Mouse (Mus musculus) liver, postnatal 0 days (tissue): ENCODE measurements at regions not wholly inside any gene's neighbourhood (a gene's known extent, or its start where the extent isn't known, plus 50 kb on each side); places are given as distances from the start of the nearest gene placed in this dataset.

Experiments used
- ATAC-seq: fragments of 200-750 bp; cut with Nextera tagmentation; 2 replicates; pipeline ENCODE4 v1.8.0; 2017; ENCODE audit warnings: mild to moderate bottlenecking, moderate library complexity
- DNase-seq: peaks from one replicate; pipeline ENCODE4 v3.0.0-alpha.2; 2016
- H3K27ac ChIP-seq: fragments of 300-500 bp; sonication (generic); 2 replicates; pipeline ENCODE4 v1.5.1; 2014; ENCODE audit warnings: antibody characterized with exemption, moderate library complexity, mild to moderate bottlenecking, low read depth
- H3K27me3 ChIP-seq: fragments of 300-500 bp; sonication (generic); 2 replicates; pipeline ENCODE4 v1.6.1; 2014; ENCODE audit warnings: low read length, control low read depth, mixed read lengths; ENCODE audit not compliant: insufficient read depth
- H3K36me3 ChIP-seq: fragments of 300-500 bp; sonication (generic); replicated peaks from 2 replicates; pipeline ENCODE4 v1.6.1; 2014; ENCODE audit warnings: mild to moderate bottlenecking, control low read depth, low read length, moderate library complexity, mixed read lengths; ENCODE audit not compliant: insufficient read depth
- H3K4me1 ChIP-seq: fragments of 300-500 bp; sonication (generic); 2 replicates; pipeline ENCODE4 v1.6.1; 2014; ENCODE audit warnings: antibody characterized with exemption, mild to moderate bottlenecking, control low read depth; ENCODE audit not compliant: insufficient read depth
- H3K4me2 ChIP-seq: fragments of 300-500 bp; sonication (generic); 2 replicates; pipeline ENCODE4 v1.6.1; 2014; ENCODE audit warnings: low read depth, mild to moderate bottlenecking, low read length, moderate library complexity, mixed read lengths
- H3K4me3 ChIP-seq: fragments of 300-500 bp; sonication (generic); 2 replicates; pipeline ENCODE4 v1.5.1; 2014; ENCODE audit warnings: low read depth, low read length
- H3K9ac ChIP-seq: fragments of 300-500 bp; sonication (generic); replicated peaks from 2 replicates; pipeline ENCODE4 v1.6.1; 2014; ENCODE audit warnings: mild to moderate bottlenecking, moderate library complexity
- H3K9me3 ChIP-seq: fragments of 300-500 bp; sonication (generic); 2 replicates; pipeline ENCODE4 v1.6.1; 2016; ENCODE audit warnings: mild to moderate bottlenecking, control low read depth, low read length, mixed read lengths
- CTCF ChIP-seq: sonication (generic); IDR thresholded peaks from 2 replicates; pipeline ENCODE4 v1.5.1; 2016; ENCODE audit warnings: antibody characterized with exemption, low read depth
- EP300 ChIP-seq: IDR thresholded peaks from 2 replicates; pipeline ENCODE4 v1.6.1; 2016; ENCODE audit warnings: antibody characterized with exemption, low read depth, mild to moderate bottlenecking
- WGBS: fragments of 180-500 bp; shearing (Covaris S2); extraction: QIAGEN DNeasy Blood & Tissue Kit; methylation state at CpG from one replicate; pipeline ENCODE4 v1.1.7; 2014; ENCODE audit not compliant: insufficient replicate concordance; 5-methylcytosine and 5-hydroxymethylcytosine counted together

DNA sequence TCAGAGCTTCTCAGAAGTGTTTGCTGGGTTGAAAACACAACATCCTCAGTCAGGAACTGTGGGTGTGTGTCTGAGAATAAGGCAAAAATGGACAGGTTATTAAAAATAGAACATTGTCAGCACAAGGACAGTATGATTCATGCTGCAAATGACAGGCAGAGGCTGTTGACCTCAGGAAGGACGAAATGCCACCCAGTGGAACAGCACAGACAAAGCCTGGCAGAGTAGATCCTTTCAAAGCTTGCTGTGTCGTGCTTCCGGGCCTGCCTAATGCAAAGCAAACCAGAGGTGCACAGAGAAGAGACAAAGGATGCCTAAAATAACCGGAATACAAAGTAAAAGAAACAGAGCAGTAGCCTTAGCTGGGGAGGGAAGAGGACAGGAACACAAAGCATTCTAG, 54.4 kb upstream of the Tnrc6a start:
- TF ChIP-seq CTCF (no peak), EP300 (no peak)
- Histone ChIP-seq H3K4me3 (no peak overlapping the region), H3K4me2 (no peak overlapping the region), H3K36me3 (no peaks in the 10 kb centered on the region), H3K9me3 (no peaks in the 10 kb centered on the region), H3K27me3 (no peaks in the 10 kb centered on the region), H3K27ac (no peak overlapping the region), H3K4me1 (no peaks in the 10 kb centered on the region), H3K9ac (no peak overlapping the region)
- WGBS = 42% methylated on average over 4 of the region's 4 CpGs
- DNase-seq (no peak), ATAC-seq (no peak)

DNA sequence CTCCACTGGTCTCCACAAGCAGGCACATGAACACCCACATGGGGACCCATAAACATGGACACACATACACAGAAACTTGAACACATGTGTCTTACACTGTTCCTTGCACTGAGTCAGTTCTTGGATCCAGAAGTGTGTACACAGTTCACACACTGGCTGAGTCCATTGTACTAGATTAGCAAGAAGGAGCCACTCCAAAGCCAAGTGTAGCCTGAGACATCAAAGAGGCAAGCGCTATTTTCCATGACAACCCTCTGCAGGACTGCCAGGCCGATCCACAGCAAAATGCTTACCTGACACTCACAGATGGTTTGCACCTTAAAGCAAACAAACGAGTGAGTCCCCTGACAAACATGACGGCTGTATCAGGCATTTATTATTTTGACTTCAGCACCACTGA, 52.8 kb upstream of the Tnrc6a start:
- ATAC-seq (no peak), DNase-seq (no peak)
- Histone ChIP-seq H3K9me3 (no peaks in the 10 kb centered on the region), H3K4me3 (no peak overlapping the region), H3K27me3 (no peaks in the 10 kb centered on the region), H3K4me1 (no peaks in the 10 kb centered on the region), H3K4me2 (no peak overlapping the region), H3K36me3 (no peaks in the 10 kb centered on the region), H3K9ac (no peak overlapping the region), H3K27ac (no peak overlapping the region)
- TF ChIP-seq CTCF (no peak), EP300 (no peak)
- WGBS = 60% methylated on average over 4 of the region's 4 CpGs
